Mouse (Mus musculus): ENCODE measurements around the gene Efemp2.

GRCm38 (mm10) chr19:5466916-5467500 is 6.7 kb upstream of the Efemp2 start:
- no peak for TF ChIP-seq CTCF (IDR thresholded peaks at IDR 0.05; ENCODE audit: insufficient read depth, low read length)
- TF ChIP-seq POLR2A (IDR thresholded peaks at IDR 0.05; ENCODE audit: borderline replicate concordance, extremely low read depth, low read depth, low read length) = no peak
